24 mouse cellular contexts compared by ENCODE assay signal in genomic region chr10:21535631-21536030, GRCm38 (mm10). TPM values are rescaled to one million over a fixed set of nuclear protein-coding genes. Genes with fewer than 3 reads are reported as not detected.
"Had no signal": no experiment of that assay in that cellular context is flagged by ENCODE, and none has a peak within 500 bp of the region (broad histone marks: within the 10 kb centered on the region; RNA-seq: fewer than 3 reads in every experiment).

No protein-coding gene starts in this region.

- H3K4me1 ChIP-seq: limb, embryonic 12.5 days; midbrain, embryonic 15.5 days had no signal

- DNase-seq: kidney, adult 11 months; kidney, adult 9 months; kidney, postnatal 36 days; layer of hippocampus, adult 9-11 months; layer of hippocampus, postnatal 36 days; liver; lung, adult 18-20 months; lung, postnatal 14 days; right cerebral cortex, adult 18-20 months; right cerebral cortex, postnatal 25 days; thymus, adult 2 months; thymus, postnatal 25 days had no signal

- H3K36me3 ChIP-seq: limb, embryonic 12.5 days; midbrain, embryonic 15.5 days; neural tube, embryonic 13.5 days had no signal

- H3K4me3 ChIP-seq: limb, embryonic 12.5 days; midbrain, embryonic 15.5 days; neural tube, embryonic 13.5 days had no signal

- H3K4me2 ChIP-seq: limb, embryonic 12.5 days; midbrain, embryonic 15.5 days; neural tube, embryonic 13.5 days had no signal

- ATAC-seq: midbrain, embryonic 15.5 days had no signal

- H3K27me3 ChIP-seq: limb, embryonic 12.5 days; midbrain, embryonic 15.5 days; neural tube, embryonic 13.5 days had no signal

- H3K9me3 ChIP-seq: limb, embryonic 12.5 days; midbrain, embryonic 15.5 days; neural tube, embryonic 13.5 days had no signal

- H3K27ac ChIP-seq: kidney, postnatal 0 days; limb, embryonic 12.5 days; liver, embryonic 14.5 days; midbrain, embryonic 15.5 days; neural tube, embryonic 13.5 days had no signal

- H3K9ac ChIP-seq: limb, embryonic 12.5 days; liver, embryonic 14.5 days; midbrain, embryonic 15.5 days; neural tube, embryonic 13.5 days had no signal

RNA-seq across cellular contexts. Expression of gene 1700020N01Rik, which starts 57.3 kb away (rescaled TPM):
- total RNA-seq: layer of hippocampus, adult 18-20 months; layer of hippocampus, postnatal 36 days; left cerebral cortex, adult 8-10 months; left cerebral cortex, postnatal 36 days; megakaryocyte-erythroid progenitor cell, adult 5-6 weeks; monocyte, adult 5-6 weeks had no signal
- polyA plus RNA-seq: limb, embryonic 12.5 days; liver, embryonic 14.5 days; midbrain, embryonic 15.5 days; neural tube, embryonic 13.5 days; stomach, embryonic 14.5 days; urinary bladder, adult 2 months had no signal
